Mouse (Mus musculus) adrenal gland, postnatal 4 days (tissue): ENCODE results near the gene Gm10058. TPM values are rescaled to one million over a fixed set of nuclear protein-coding genes. Genes with fewer than 3 reads are reported as not detected.
"Not testable (repeated sequence)": the region's sequence is repeated elsewhere in the genome, so short reads cannot be mapped to it uniquely, and the experiment has no call there.

Experiments used
- DNase-seq, 2 experiments: peaks; one replicate each; pipeline ENCODE4 v3.0.0; 2021 to 2022; ENCODE audit warnings: low spot score in 2 of 2, mixed read lengths in 2 of 2
- long read RNA-seq, 2 experiments: library from polyadenylated mRNA; stranded (forward); transcript quantifications; one replicate each; pipeline ENCODE4 v2.0.0; 2021
- total RNA-seq, 2 experiments: library from RNA; stranded (reverse); gene quantifications; 2 replicates each; pipeline ENCODE4 v1.2.3; 2021

The Gm10058 gene
- not detected for total RNA-seq
- long read RNA-seq, experiment 1: 0 reads
- long read RNA-seq, experiment 2: 0 reads

DNA sequence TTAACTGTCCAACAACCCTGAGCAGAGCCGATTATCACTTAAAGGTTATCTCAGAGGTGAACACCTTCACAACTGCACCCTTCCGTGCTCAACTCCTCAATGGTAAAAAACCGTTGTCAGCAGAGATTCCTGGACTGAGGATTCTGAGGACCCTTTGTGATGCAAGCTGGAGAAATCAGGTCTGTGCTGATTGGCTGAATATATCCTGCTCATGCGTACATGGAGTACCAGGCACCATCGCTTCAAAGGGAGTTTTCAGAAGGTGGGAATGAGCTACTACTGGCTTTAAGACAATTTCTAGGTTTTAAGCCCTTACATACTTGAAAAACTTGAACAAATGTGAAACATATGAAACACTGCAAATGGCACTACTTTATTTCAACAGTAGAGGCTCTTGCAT is at the start of gene Gm10058:
Gene Gm10058 (minus strand): TSS at position 101 of the 400 bp plus-strand sequence.
- not testable (repeated sequence) for DNase-seq
